Mouse (Mus musculus) embryonic facial prominence, embryonic 10.5 days (tissue): Measurements from ENCODE around the gene Gm26965. TPM values are rescaled to one million over a fixed set of nuclear protein-coding genes. Genes with fewer than 3 reads are reported as not detected.

Experiments
- DNase-seq: peaks from one replicate; pipeline ENCODE4 v3.0.0-alpha.2; 2017; ENCODE audit warnings: low spot score
- H3K27ac ChIP-seq: fragments of 300-500 bp; sonication (generic); replicated peaks from 2 replicates; pipeline ENCODE4 v1.5.1; 2016; ENCODE audit warnings: mild to moderate bottlenecking
- H3K27me3 ChIP-seq: fragments of 300-500 bp; sonication (generic); replicated peaks from 2 replicates; pipeline ENCODE4 v1.6.1; 2016; ENCODE audit warnings: low read depth, mild to moderate bottlenecking; ENCODE audit not compliant: poor library complexity, severe bottlenecking
- H3K36me3 ChIP-seq: fragments of 300-500 bp; sonication (generic); replicated peaks from 2 replicates; pipeline ENCODE4 v1.6.1; 2016; ENCODE audit warnings: mild to moderate bottlenecking, moderate library complexity
- H3K4me1 ChIP-seq: fragments of 300-500 bp; sonication (generic); 2 replicates; pipeline ENCODE4 v1.6.1; 2016
- H3K4me3 ChIP-seq: fragments of 300-500 bp; sonication (generic); 2 replicates; pipeline ENCODE4 v1.5.1; 2016; ENCODE audit warnings: mild to moderate bottlenecking, moderate library complexity
- H3K9me3 ChIP-seq: fragments of 300-500 bp; sonication (generic); 2 replicates; pipeline ENCODE4 v1.6.1; 2016; ENCODE audit warnings: mild to moderate bottlenecking
- WGBS: fragments of 180-500 bp; shearing (Covaris S2); methylation state at CpG from one replicate; pipeline ENCODE4 v1.1.7; 2016; 5-methylcytosine and 5-hydroxymethylcytosine counted together
- polyA plus RNA-seq: library from polyadenylated mRNA; unstranded; fragments of >200 nt; fragmentation: Nextera tagmentation; extraction: Ambion mirVana; gene quantifications from 2 replicates; pipeline ENCODE4 v1.2.1, GENCODE M21; 2016

Gm26965 gene
- not detected in 2 replicates for polyA plus RNA-seq

- WGBS: under 1% methylated on average over 27 of the region's 27 CpGs
- DNase-seq: peak; percentile 91
- peak within 1 kb of the TSS; percentile 82 for H3K27ac ChIP-seq
Observed at GRCm38 (mm10) chr13:67525753-67526410, at the start of gene Gm26965, which contains the start of gene Zfp87. Gene Gm26965, minus strand, starts transcription at chr13:67526151. Gene Zfp87, minus strand, starts transcription at chr13:67526177.

GRCm38 (mm10) chr13:67572591-67573189 is 46.7 kb upstream of the Gm26965 start:
- WGBS: 79% methylated on average over 5 of the region's 5 CpGs
- Histone ChIP-seq H3K4me1 (no peaks in the 10 kb centered on the region), H3K36me3 (no peaks in the 10 kb centered on the region), H3K27me3 (no peaks in the 10 kb centered on the region), H3K9me3 (no peaks in the 10 kb centered on the region), H3K27ac (no peak overlapping the region), H3K4me3 (no peak overlapping the region)
- no peak for DNase-seq

More at GRCm38 (mm10) chr13:67525753-67526410, at the start of gene Gm26965, which contains the start of gene Zfp87:
- H3K4me1 ChIP-seq: peaks cover 11% of the 10 kb centered on the region
- peak within 1 kb of the TSS; percentile 71 for H3K4me3 ChIP-seq
- no peaks in the 10 kb centered on the region for H3K27me3 ChIP-seq
- peaks cover 7% of the 10 kb centered on the region for H3K36me3 ChIP-seq
- H3K9me3 ChIP-seq: no peaks in the 10 kb centered on the region

- Histone ChIP-seq H3K9me3 (peaks cover 5% of the 10 kb centered on the region; the same call in 1 of the 2 replicates), H3K4me1 (peaks cover 11% of the 10 kb centered on the region), H3K27ac (peak within 1 kb of the TSS; percentile 95), H3K4me3 (peak within 1 kb of the TSS; percentile 88), H3K36me3 (peaks cover 11% of the 10 kb centered on the region; the same call in 1 of the 2 replicates), H3K27me3 (no peaks in the 10 kb centered on the region)
- no peak for DNase-seq
- 80% methylated on average over 4 of the region's 4 CpGs for WGBS
Observed at GRCm38 (mm10) chr13:67553730-67554129, 27.8 kb upstream of the Gm26965 start, which contains the start of gene Zfp748. Gene Zfp748, minus strand, starts transcription at chr13:67553830.

GRCm38 (mm10) chr13:67552505-67553346 is 26.8 kb upstream of the Gm26965 start:
- WGBS: 1% methylated on average over 44 of the region's 44 CpGs
- Histone ChIP-seq H3K36me3 (peaks cover 14% of the 10 kb centered on the region), H3K27me3 (no peaks in the 10 kb centered on the region), H3K4me1 (peaks cover 11% of the 10 kb centered on the region), H3K9me3 (peaks cover 5% of the 10 kb centered on the region; the same call in 1 of the 2 replicates), H3K27ac (peak overlapping the region; percentile 95), H3K4me3 (peak overlapping the region; percentile 88)
- DNase-seq: peak; percentile 85

- no peak overlapping the region for H3K4me3 ChIP-seq
- no peaks in the 10 kb centered on the region for H3K27me3 ChIP-seq
- peaks cover 15% of the 10 kb centered on the region; the same call in 1 of the 2 replicates for H3K9me3 ChIP-seq
- H3K27ac ChIP-seq: no peak overlapping the region
- H3K36me3 ChIP-seq: peaks cover 70% of the 10 kb centered on the region
- no peaks in the 10 kb centered on the region for H3K4me1 ChIP-seq
- 87% methylated on average over 1 of the region's 1 CpGs for WGBS
- no peak for DNase-seq
Observed at GRCm38 (mm10) chr13:67545941-67546340, 20.0 kb upstream of the Gm26965 start.

- H3K27ac ChIP-seq: no peak overlapping the region
- WGBS: 79% methylated on average over 3 of the region's 3 CpGs
- no peak for DNase-seq
- H3K4me1 ChIP-seq: peaks cover 11% of the 10 kb centered on the region
- no peaks in the 10 kb centered on the region for H3K36me3 ChIP-seq
- H3K27me3 ChIP-seq: no peaks in the 10 kb centered on the region
- no peaks in the 10 kb centered on the region for H3K9me3 ChIP-seq
- H3K4me3 ChIP-seq: no peak overlapping the region
Observed at GRCm38 (mm10) chr13:67527049-67527730, 1.2 kb upstream of the Gm26965 start.

GRCm38 (mm10) chr13:67500908-67501307 is 25.0 kb downstream of the Gm26965 start:
- H3K36me3 ChIP-seq: peaks cover 9% of the 10 kb centered on the region
- no peak for DNase-seq
- no peak overlapping the region for H3K27ac ChIP-seq
- peaks cover 7% of the 10 kb centered on the region for H3K4me1 ChIP-seq
- H3K4me3 ChIP-seq: peak overlapping the region; percentile 84; the same call in 1 of the 2 replicates
- 81% methylated on average over 1 of the region's 1 CpGs for WGBS
- no peaks in the 10 kb centered on the region for H3K27me3 ChIP-seq
- H3K9me3 ChIP-seq: no peaks in the 10 kb centered on the region

- peak; percentile 79 for DNase-seq
- 0 out of 2 replicates have a peak, but pooled peaks cover 2% of the 10 kb centered on the region for H3K9me3 ChIP-seq
- H3K27ac ChIP-seq: peak within 1 kb of the TSS; percentile 81
- peaks cover 7% of the 10 kb centered on the region for H3K4me1 ChIP-seq
- peaks cover 16% of the 10 kb centered on the region for H3K36me3 ChIP-seq
- no peaks in the 10 kb centered on the region for H3K27me3 ChIP-seq
- peak within 1 kb of the TSS; percentile 84 for H3K4me3 ChIP-seq
- WGBS: under 1% methylated on average over 22 of the region's 22 CpGs
Observed at GRCm38 (mm10) chr13:67500084-67500719, 25.7 kb downstream of the Gm26965 start, which contains the start of gene Zfp58. Gene Zfp58, minus strand, starts transcription at chr13:67500555.

- Histone ChIP-seq H3K9me3 (peaks cover 20% of the 10 kb centered on the region), H3K27ac (no peak overlapping the region), H3K4me1 (peaks cover 7% of the 10 kb centered on the region), H3K27me3 (no peaks in the 10 kb centered on the region), H3K4me3 (no peak overlapping the region), H3K36me3 (peaks cover 62% of the 10 kb centered on the region)
- DNase-seq: no peak
- 90% methylated on average over 1 of the region's 1 CpGs for WGBS
Observed at GRCm38 (mm10) chr13:67495631-67496030, 30.3 kb downstream of the Gm26965 start.

GRCm38 (mm10) chr13:67484424-67484811 is 41.5 kb downstream of the Gm26965 start:
- no peak for DNase-seq
- 46% methylated on average over 8 of the region's 8 CpGs for WGBS
- Histone ChIP-seq H3K9me3 (no peaks in the 10 kb centered on the region), H3K4me3 (peak overlapping the region; percentile 70), H3K36me3 (peaks cover 24% of the 10 kb centered on the region), H3K27ac (peak overlapping the region; percentile 81), H3K4me1 (peaks cover 9% of the 10 kb centered on the region), H3K27me3 (no peaks in the 10 kb centered on the region)

- Histone ChIP-seq H3K4me1 (peaks cover 9% of the 10 kb centered on the region), H3K36me3 (peaks cover 18% of the 10 kb centered on the region), H3K27me3 (no peaks in the 10 kb centered on the region), H3K4me3 (peak within 1 kb of the TSS; percentile 70), H3K9me3 (no peaks in the 10 kb centered on the region), H3K27ac (peak within 1 kb of the TSS; percentile 81)
- 6% methylated on average over 20 of the region's 20 CpGs for WGBS
- DNase-seq: peak; percentile 79
Observed at GRCm38 (mm10) chr13:67483625-67484423, 42.1 kb downstream of the Gm26965 start, which contains the start of gene Zfp874b. Gene Zfp874b, minus strand, starts transcription at chr13:67484258.
